Mouse (Mus musculus) CH12.LX (cell line): ENCODE results near the gene Hist1h2be. TPM values are rescaled to one million over a fixed set of nuclear protein-coding genes. Genes with fewer than 3 reads are reported as not detected.

Experiments used
- DNase-seq: peaks from one replicate; pipeline ENCODE4 v3.0.0-alpha.2; 2013; ENCODE audit errors: extremely low read depth
- H3K27ac ChIP-seq: 2 replicates; pipeline ENCODE4 v1.5.1; 2012; ENCODE audit warnings: low read depth, mild to moderate bottlenecking, control low read depth, moderate library complexity; ENCODE audit not compliant: insufficient read depth
- H3K27me3 ChIP-seq: replicated peaks from 2 replicates; pipeline ENCODE3; 2012; ENCODE audit warnings: inconsistent platforms
- H3K36me3 ChIP-seq, 2 experiments: replicated peaks in 1 of 2; 2 replicates each; pipeline versions ENCODE3 to v1.6.1; 2012; ENCODE audit warnings: inconsistent platforms in 1 of 2, low read length in 1 of 2, mild to moderate bottlenecking in 1 of 2, mixed read lengths in 1 of 2, moderate library complexity in 1 of 2; ENCODE audit not compliant: control insufficient read depth in 1 of 2, insufficient read depth in 1 of 2
- H3K4me1 ChIP-seq, 2 experiments: 2 replicates each; pipeline ENCODE4 v1.6.1; 2012; ENCODE audit warnings: inconsistent platforms in 1 of 2, moderate library complexity in 1 of 2; ENCODE audit not compliant: insufficient read depth in 2 of 2, control insufficient read depth in 1 of 2
- H3K4me2 ChIP-seq: 2 replicates; pipeline ENCODE4 v1.6.1; 2012; ENCODE audit warnings: low read depth, mild to moderate bottlenecking, control low read depth; ENCODE audit not compliant: poor library complexity, insufficient read depth, severe bottlenecking
- H3K4me3 ChIP-seq, 3 experiments: fragments of 150-350 bp in 1 of 3; sonication (generic) in 1 of 3; replicated peaks in 1 of 3; 2 replicates each; pipeline versions ENCODE3 to v1.5.1; 2011 to 2012; ENCODE audit warnings: low read depth in 2 of 3, low read length in 2 of 3, mild to moderate bottlenecking in 2 of 3, moderate library complexity in 2 of 3, control low read depth in 1 of 3, improper control_type of control experiment in 1 of 3, inconsistent platforms in 1 of 3, mixed read lengths in 1 of 3; ENCODE audit not compliant: poor library complexity in 1 of 3
- H3K79me2 ChIP-seq: replicated peaks from 2 replicates; pipeline ENCODE4 v1.6.1; 2012; ENCODE audit warnings: mild to moderate bottlenecking, moderate library complexity; ENCODE audit not compliant: control insufficient read depth, poor library complexity, insufficient read depth, severe bottlenecking; ENCODE audit errors: extremely low read depth
- H3K9ac ChIP-seq: 2 replicates; pipeline ENCODE4 v1.6.1; 2012; ENCODE audit warnings: low read depth, mild to moderate bottlenecking, control low read depth, moderate library complexity; ENCODE audit not compliant: insufficient read depth
- H3K9me3 ChIP-seq: replicated peaks from 2 replicates; pipeline ENCODE3; 2012; ENCODE audit warnings: low read length, inconsistent platforms, mixed read lengths
- CHD1 ChIP-seq: IDR thresholded peaks from 2 replicates; pipeline ENCODE4 v1.6.1; 2012; ENCODE audit warnings: low read depth, low read length, improper control_type of control experiment, inconsistent platforms
- CHD2 ChIP-seq: IDR thresholded peaks from 2 replicates; pipeline ENCODE4 v1.6.1; 2011; ENCODE audit warnings: low read length, improper control_type of control experiment
- CTCF ChIP-seq, 2 experiments: IDR thresholded peaks in 1 of 2; conservative IDR thresholded peaks in 1 of 2; 2 replicates each; pipeline ENCODE4 v1.5.1; 2011 to 2012; ENCODE audit warnings: low read depth in 2 of 2, low read length in 2 of 2, improper control_type of control experiment in 1 of 2, inconsistent platforms in 1 of 2, mild to moderate bottlenecking in 1 of 2, moderate library complexity in 1 of 2
- ELF1 ChIP-seq: IDR thresholded peaks from 2 replicates; pipeline ENCODE4 v1.6.1; 2014; ENCODE audit warnings: low read depth, mild to moderate bottlenecking, inconsistent platforms, low read length, improper control_type of control experiment
- EP300 ChIP-seq: IDR thresholded peaks from 2 replicates; pipeline ENCODE4 v1.6.1; 2011; ENCODE audit warnings: low read length, improper control_type of control experiment
- ETS1 ChIP-seq: conservative IDR thresholded peaks from 2 replicates; pipeline ENCODE4 v1.6.1; 2012; ENCODE audit warnings: low read depth, mild to moderate bottlenecking, inconsistent platforms, low read length, improper control_type of control experiment, moderate library complexity
- KAT2A ChIP-seq: IDR thresholded peaks from 2 replicates; pipeline ENCODE4 v1.6.1; 2012; ENCODE audit warnings: low read length, improper control_type of control experiment, inconsistent platforms; ENCODE audit not compliant: insufficient replicate concordance
- MAFK ChIP-seq: IDR thresholded peaks from 2 replicates; pipeline ENCODE4 v1.6.1; 2011; ENCODE audit warnings: low read length, improper control_type of control experiment; ENCODE audit not compliant: insufficient replicate concordance
- MEF2A ChIP-seq: IDR thresholded peaks from 2 replicates; pipeline ENCODE4 v1.6.1; 2014; ENCODE audit warnings: low read depth, mild to moderate bottlenecking, inconsistent platforms, low read length, improper control_type of control experiment, borderline replicate concordance
- MXI1 ChIP-seq: IDR thresholded peaks from 2 replicates; pipeline ENCODE4 v1.6.1; 2011; ENCODE audit warnings: mild to moderate bottlenecking, low read depth, low read length, improper control_type of control experiment
- NRF1 ChIP-seq: IDR thresholded peaks from 2 replicates; pipeline ENCODE4 v1.6.1; 2014; ENCODE audit warnings: low read depth, mild to moderate bottlenecking, inconsistent platforms, low read length, improper control_type of control experiment, moderate library complexity
- PAX5 ChIP-seq: IDR thresholded peaks from 2 replicates; pipeline ENCODE4 v1.6.1; 2012; ENCODE audit warnings: low read length, inconsistent platforms, mixed read lengths
- POLR2A ChIP-seq: IDR thresholded peaks from 2 replicates; pipeline ENCODE4 v1.6.1; 2011; ENCODE audit warnings: low read depth, mild to moderate bottlenecking, improper control_type of control experiment, low read length
- POLR2AphosphoS2 ChIP-seq: IDR thresholded peaks from 2 replicates; pipeline ENCODE4 v1.6.1; 2011; ENCODE audit warnings: low read depth, low read length, improper control_type of control experiment
- SIN3A ChIP-seq: IDR thresholded peaks from 2 replicates; pipeline ENCODE4 v1.6.1; 2012; ENCODE audit warnings: low read length, improper control_type of control experiment, inconsistent platforms
- SMC3 ChIP-seq: IDR thresholded peaks from 2 replicates; pipeline ENCODE4 v1.6.1; 2011; ENCODE audit warnings: low read depth, low read length, improper control_type of control experiment
- UBTF ChIP-seq: IDR thresholded peaks from 2 replicates; pipeline ENCODE4 v1.6.1; 2012; ENCODE audit warnings: low read depth, mild to moderate bottlenecking, inconsistent platforms, low read length, improper control_type of control experiment, moderate library complexity
- ZC3H11A ChIP-seq: IDR thresholded peaks from 2 replicates; pipeline ENCODE4 v1.6.1; 2012; ENCODE audit warnings: low read depth, mild to moderate bottlenecking, inconsistent platforms, low read length, improper control_type of control experiment
- ZKSCAN1 ChIP-seq: IDR thresholded peaks from 2 replicates; pipeline ENCODE4 v1.6.1; 2012; ENCODE audit warnings: low read depth, inconsistent platforms, low read length, improper control_type of control experiment, borderline replicate concordance
- ZMIZ1 ChIP-seq: IDR thresholded peaks from 2 replicates; pipeline ENCODE4 v1.6.1; 2012; ENCODE audit warnings: low read depth, mild to moderate bottlenecking, inconsistent platforms, low read length, improper control_type of control experiment
- ZNF384 ChIP-seq: IDR thresholded peaks from 2 replicates; pipeline ENCODE4 v1.6.1; 2012; ENCODE audit warnings: low read depth, low read length, improper control_type of control experiment, inconsistent platforms
- dilution Hi-C: fragments of 300-500 bp; cut with MboI; formaldehyde crosslinking; loops from 2 replicates; pipeline ENCODE4 v1.14.3; 2020; ENCODE audit warnings: low sequenced_read_pairs; ENCODE audit not compliant: extremely low pct_unique_long_range_greater_than_20kb, extremely low pct_ligation_motif_present
- in situ Hi-C: fragments of 300-500 bp; cut with MboI; formaldehyde crosslinking; loops from 3 replicates; pipeline ENCODE4 v1.14.3; 2019; ENCODE audit warnings: low sequenced_read_pairs, low pct_ligation_motif_present, low pct_unique_long_range_greater_than_20kb, mixed read lengths
- polyA plus RNA-seq: library from polyadenylated mRNA; unstranded; fragments of >175 nt; gene quantifications from 2 replicates; pipeline ENCODE4 v1.2.1, GENCODE M21; 2012; ENCODE audit warnings: low read depth; ENCODE audit not compliant: insufficient read length
- total RNA-seq, 2 experiments: library from RNA; depleted of rRNA; stranded (reverse); fragments of 300-350 nt in 1 of 2; fragments of >200 nt in 1 of 2; gene quantifications; 2 replicates each; pipeline ENCODE4 v1.2.3; 2012 to 2014

The Hist1h2be gene
- total and polyA plus RNA-seq, 3 experiments, result 0.70 to 282 (median 4.7) TPM

DNA sequence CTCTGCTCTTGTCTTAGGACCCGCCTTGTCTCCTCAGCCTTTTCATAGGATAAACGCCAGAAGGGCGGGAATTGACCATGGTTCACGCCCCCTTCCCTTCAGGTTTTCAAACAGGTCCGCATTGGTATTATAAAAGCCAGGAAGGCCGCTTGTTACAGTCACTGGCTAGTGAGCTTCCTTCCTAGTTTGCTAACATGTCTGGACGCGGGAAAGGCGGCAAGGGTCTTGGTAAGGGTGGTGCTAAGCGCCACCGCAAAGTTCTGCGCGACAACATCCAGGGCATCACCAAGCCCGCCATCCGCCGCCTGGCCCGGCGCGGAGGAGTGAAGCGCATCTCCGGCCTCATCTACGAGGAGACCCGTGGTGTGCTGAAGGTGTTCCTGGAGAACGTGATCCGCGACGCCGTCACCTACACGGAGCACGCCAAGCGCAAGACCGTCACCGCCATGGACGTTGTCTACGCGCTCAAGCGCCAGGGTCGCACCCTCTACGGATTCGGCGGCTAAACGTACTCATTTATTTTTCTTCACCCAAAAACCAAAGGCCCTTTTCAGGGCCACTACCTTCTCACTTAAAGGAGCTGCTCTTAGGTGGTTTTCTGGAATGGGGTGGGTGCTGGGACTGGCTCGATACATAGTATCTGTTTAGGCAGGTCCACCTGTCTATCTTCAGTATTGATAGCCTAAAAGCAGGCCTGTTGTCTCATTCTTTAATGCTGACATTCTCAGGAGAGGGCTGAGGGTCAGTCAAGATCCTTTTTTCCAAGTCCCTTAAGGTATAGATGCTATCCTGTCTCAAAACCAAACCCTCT, 39.3 kb downstream of the Hist1h2be start, which contains the start of gene Hist1h4d (continued):
- peak; percentile 99 for TF ChIP-seq UBTF
- TF ChIP-seq POLR2AphosphoS2, result peak; percentile 100
- peak; percentile 99 for TF ChIP-seq POLR2A
- TF ChIP-seq CTCF (conservative IDR thresholded peaks at IDR 0.05 in 1 of 2, IDR thresholded peaks at IDR 0.05 in 1 of 2; ENCODE audit: low read depth in 2 of 2, low read length in 2 of 2), result no peak
- TF ChIP-seq MXI1, result no peak; the same call in 1 of the 2 replicates
- TF ChIP-seq MAFK, result no peak

DNA sequence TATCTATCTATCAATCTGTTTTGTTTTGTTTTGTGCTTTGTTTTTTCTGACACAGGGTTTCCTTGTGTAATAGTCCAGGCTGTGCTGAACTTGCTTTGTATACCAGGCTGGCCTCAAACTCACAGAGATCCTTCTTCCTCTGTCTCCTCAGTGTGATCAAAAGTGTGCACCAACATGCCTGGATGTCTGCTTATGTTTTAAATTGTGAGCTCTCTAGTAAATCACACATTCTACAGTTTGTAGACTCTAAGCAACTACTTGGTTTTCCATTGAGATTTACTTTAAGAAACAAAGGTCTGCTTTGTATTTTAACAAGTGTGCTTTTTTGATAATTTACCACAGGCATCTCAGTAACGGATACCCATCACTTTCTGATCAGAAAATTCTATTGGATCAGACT, 43.1 kb downstream of the Hist1h2be start:
- no peak overlapping the region for H3K27ac ChIP-seq
- H3K79me2 ChIP-seq, result no peaks in the 10 kb centered on the region
- no peak for DNase-seq
- H3K4me1 ChIP-seq, result peaks cover 0 to 25% of the 10 kb centered on the region in 2 experiments; a peak in 2 of 4 replicates
- H3K9ac ChIP-seq, result no peak overlapping the region
- dilution Hi-C loops (no loop called here), in situ Hi-C loops (no loop called here)
- no peak overlapping the region for H3K4me2 ChIP-seq
- H3K4me3 ChIP-seq, result no peak overlapping the region
- H3K36me3 ChIP-seq, result no peaks in the 10 kb centered on the region
- H3K27me3 ChIP-seq, result no peaks in the 10 kb centered on the region
- TF ChIP-seq EP300 (no peak), CHD2 (no peak), PAX5 (no peak), SMC3 (no peak), POLR2AphosphoS2 (no peak), ZC3H11A (no peak), NRF1 (no peak), SIN3A (no peak), ETS1 (no peak), ELF1 (no peak), MEF2A (no peak), ZMIZ1 (no peak), ZNF384 (no peak), UBTF (no peak), ZKSCAN1 (no peak), CHD1 (no peak), KAT2A (no peak), MAFK (no peak)
- H3K9me3 ChIP-seq, result no peaks in the 10 kb centered on the region
